Mouse (Mus musculus) testis, adult 2 months (tissue): ENCODE data around the gene Caps2.
"Not testable (repeated sequence)": the region's sequence is repeated elsewhere in the genome, so short reads cannot be mapped to it uniquely, and the experiment has no call there.

Source experiments
- CTCF ChIP-seq: fragments of 200-500 bp; IDR thresholded peaks from 2 replicates; pipeline ENCODE4 v1.5.1; 2012; ENCODE audit warnings: low read depth, mild to moderate bottlenecking, inconsistent platforms, low read length, moderate library complexity; ENCODE audit not compliant: control insufficient read depth, insufficient read depth, insufficient replicate concordance
- POLR2A ChIP-seq: fragments of 200-500 bp; IDR thresholded peaks from 2 replicates; pipeline ENCODE4 v1.6.1; 2012; ENCODE audit warnings: low read depth, mild to moderate bottlenecking, inconsistent platforms, low read length, moderate library complexity; ENCODE audit not compliant: control insufficient read depth

DNA sequence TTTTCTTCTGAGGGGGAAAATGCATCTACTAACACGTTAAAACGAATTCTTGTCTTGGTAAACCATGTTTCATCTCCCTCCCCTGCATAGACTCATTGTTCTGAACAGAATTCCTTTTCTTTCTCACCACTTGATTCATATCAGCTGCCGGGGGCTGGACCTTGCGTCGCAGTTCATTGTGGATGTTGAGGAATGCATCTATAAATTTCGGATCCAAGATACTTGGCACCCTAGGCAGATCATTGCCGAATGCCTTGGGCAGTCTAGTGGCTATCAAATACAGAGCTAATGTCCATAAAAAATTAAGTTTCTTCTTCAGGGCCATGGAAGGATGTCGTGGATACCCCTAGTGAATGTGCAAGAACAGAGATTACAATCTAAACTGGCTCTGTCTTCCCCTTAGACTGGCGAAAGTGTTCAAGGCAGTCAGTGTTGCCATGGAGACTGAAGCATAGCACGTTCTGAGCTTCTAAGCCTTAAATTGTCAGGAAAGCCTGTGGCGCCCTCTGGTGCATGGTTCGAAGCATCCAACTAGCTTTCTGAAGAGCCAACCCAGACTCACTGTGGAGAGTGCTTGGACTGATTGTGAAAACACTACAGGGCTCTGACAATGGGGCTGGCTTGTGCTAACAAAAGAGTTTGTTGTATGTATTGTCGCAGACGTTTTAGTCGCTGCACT lies 3.4 kb upstream of the Caps2 start, which contains the start of gene Glipr1l3:
- TF ChIP-seq CTCF: peak; percentile 57; the same call in 1 of the 2 replicates
- TF ChIP-seq POLR2A: not testable (repeated sequence)
